Mouse (Mus musculus): ENCODE measurements around the gene Hsd3b4.
"Not testable (repeated sequence)": the region's sequence is repeated elsewhere in the genome, so short reads cannot be mapped to it uniquely, and the experiment has no call there.

Gene Hsd3b4

DNA sequence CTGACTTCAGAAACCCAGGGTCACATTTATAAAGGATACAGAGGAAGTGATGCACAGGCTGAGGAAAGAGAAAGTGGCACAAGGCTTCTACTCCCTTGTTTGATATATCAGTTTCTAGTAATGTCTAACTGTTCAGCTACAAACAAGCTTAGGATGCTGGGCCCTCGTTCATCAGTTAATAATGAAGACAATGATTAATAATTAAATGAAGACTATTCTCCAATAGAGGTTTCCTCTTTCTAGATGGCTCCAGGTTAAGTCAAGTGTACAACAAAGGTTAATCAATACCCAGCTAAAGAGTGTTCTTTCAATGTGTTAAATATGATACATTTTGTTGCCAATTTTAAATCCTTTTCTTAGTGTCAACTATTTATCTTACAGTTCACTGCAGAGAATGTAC is at the start of gene Hsd3b4:
Hsd3b4 (minus strand) TSS at position 101 of the 400 bp plus-strand sequence.
- DNase-seq: not testable (repeated sequence)

DNA sequence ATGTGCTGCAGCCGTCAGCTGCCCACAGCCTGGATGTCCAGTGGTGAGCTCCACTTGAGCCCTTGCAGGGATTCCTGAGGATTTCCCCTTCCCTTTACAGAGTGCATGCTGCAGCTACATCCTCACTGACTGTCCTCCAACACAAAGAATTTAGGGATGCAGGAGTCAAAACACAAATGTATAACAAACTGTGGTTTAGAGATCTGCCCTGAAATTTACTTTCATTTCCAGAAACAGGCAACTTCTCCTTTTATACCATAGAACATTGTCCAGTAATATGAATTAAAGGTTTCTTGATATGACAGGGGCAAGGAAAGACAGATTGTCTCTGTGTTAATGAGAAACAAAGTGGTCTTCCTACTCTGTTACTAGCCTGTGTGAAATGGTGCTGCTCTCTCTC is 40.5 kb upstream of the Hsd3b4 start:
- not testable (repeated sequence) for DNase-seq

DNA sequence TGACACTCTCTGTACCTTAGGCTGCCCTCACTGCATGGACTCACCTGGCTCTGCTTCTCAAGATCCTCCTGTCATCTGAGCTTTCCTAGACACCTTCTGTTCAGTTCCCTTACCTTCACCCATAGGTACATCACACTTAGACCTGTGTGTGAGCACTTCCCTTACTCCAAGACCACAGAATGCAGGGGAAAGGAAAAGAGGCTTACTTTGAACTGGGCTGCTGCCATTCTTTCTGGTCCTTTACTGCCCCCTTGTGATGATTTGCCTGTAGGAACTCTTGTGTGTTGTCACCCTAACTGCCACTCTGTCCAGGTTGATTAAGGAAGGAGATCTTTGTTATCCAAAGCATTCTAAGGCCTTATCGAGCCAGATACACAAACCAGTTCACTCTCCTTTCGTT is 39.9 kb upstream of the Hsd3b4 start:
- DNase-seq: not testable (repeated sequence)

DNA sequence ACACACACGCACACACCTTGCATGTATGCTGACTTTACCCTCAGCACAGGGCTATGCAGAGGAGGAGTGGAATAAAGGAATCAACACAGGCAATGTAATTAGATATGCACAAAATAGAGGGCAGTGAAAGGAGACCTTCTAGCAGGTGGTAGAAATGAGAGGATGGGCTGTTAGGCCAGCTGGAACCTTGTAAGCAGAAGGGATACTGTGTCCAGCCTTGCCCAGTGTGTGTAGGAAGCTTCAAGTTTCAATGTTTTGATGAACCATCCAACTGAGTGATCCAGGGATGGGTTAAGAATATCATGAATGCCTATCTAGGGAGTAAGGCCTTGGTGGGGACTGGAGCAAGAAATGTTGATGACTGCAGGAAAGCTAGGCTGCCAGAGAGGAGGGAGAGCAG is 38.2 kb upstream of the Hsd3b4 start:
- not testable (repeated sequence) for DNase-seq

DNA sequence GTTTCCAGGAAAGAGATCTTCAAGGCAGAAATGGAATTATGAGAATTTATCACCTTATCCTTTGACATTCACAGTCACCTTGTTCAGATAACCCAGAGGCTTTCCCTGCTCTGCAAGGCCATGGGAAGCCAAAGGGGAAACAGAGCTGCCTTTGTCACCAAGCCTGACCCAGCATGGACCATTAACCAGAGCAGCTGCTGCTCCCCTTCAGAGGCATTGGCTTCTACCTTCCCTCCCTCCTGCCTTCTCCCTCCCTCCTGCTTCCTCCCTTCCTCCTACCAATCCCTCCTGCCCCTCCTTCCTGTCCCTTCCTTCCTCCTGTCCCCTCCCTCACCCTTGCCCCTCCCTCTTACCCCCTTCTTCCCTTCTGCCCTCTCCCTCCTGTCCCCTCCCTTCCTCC is 37.3 kb upstream of the Hsd3b4 start:
- not testable (repeated sequence) for DNase-seq

DNA sequence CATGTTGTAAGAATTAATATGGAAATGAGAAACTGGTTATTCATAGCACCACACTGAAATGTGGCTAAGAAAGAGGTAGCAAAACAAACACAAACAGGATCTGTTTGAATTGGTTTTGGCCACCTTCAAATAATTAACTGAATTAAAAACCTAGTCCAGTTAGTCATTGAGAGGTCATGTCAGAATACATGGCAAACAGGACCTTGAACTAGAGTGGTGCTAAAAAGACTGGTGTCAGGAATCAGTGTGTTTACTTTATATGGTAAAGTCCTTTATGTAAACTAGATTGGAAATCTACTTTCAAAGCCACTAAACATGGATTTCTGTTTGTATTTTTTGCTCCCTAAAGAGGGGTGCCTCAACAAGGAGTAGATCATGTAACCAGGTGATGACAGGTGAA is 14.7 kb upstream of the Hsd3b4 start:
- DNase-seq: not testable (repeated sequence)

DNA sequence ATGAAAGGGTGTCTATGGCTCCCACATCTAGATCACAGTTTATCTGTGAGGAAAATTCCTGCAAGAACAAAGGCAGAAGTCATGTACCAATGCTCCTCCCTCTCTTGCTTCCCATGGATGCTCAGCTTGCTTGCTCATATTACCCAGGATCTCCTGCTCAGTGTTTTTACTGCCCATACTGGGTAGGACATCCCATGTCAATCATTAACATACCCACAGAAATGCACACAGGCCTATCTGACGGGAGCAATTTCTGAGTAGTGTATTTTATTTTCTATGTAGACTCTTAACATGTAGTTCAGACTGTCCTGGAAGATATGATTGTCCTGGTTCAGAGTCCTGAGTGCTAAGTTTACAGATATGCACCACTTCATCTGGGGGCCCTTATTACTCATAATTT is 14.2 kb upstream of the Hsd3b4 start:
- DNase-seq: not testable (repeated sequence)

DNA sequence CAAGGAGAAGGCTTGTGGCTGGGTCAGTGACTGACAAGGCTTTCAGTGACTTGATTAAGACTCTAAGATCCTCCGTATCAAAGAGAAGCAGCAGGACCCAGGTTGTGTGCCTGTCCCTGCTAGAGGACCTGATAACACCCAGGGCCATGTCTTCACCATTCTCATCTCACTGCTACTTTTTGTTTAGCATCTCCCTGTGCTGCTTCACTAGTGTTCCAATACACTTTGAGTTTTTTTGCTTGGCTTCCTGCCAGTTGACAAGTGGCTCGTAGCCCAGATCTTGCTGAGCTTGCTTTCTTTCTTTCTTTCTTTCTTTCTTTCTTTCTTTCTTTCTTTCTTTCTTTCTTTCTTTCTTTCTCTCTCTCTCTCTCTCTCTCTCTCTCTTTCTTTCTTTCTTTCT is 12.5 kb upstream of the Hsd3b4 start:
- DNase-seq: not testable (repeated sequence)

DNA sequence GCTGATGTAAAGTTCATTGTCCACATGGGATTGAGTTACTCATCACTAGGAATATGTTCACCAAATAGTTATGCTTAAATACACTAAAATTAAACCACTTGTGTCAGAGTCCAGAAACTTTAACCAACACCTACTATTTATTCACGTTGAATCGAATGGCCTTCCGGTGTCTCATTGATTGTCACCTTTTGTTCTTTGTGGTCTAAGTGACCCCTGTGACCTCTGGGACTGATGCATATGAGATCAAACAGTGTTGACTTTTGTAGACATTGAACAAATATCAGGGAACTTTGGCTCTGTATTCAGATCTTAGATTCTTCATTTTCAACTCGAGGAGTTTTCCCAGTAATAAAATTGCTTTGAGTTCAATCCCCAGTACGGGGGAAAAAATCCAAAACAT is 3.1 kb downstream of the Hsd3b4 start:
- DNase-seq: not testable (repeated sequence)

DNA sequence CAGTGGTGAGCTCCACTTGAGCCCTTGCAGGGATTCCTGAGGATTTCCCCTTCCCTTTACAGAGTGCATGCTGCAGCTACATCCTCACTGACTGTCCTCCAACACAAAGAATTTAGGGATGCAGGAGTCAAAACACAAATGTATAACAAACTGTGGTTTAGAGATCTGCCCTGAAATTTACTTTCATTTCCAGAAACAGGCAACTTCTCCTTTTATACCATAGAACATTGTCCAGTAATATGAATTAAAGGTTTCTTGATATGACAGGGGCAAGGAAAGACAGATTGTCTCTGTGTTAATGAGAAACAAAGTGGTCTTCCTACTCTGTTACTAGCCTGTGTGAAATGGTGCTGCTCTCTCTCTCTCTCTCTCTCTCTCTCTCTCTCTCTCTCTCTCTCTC is 12.9 kb downstream of the Hsd3b4 start:
- not testable (repeated sequence) for DNase-seq

DNA sequence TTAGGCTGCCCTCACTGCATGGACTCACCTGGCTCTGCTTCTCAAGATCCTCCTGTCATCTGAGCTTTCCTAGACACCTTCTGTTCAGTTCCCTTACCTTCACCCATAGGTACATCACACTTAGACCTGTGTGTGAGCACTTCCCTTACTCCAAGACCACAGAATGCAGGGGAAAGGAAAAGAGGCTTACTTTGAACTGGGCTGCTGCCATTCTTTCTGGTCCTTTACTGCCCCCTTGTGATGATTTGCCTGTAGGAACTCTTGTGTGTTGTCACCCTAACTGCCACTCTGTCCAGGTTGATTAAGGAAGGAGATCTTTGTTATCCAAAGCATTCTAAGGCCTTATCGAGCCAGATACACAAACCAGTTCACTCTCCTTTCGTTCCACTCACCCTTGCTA is 13.6 kb downstream of the Hsd3b4 start:
- not testable (repeated sequence) for DNase-seq

DNA sequence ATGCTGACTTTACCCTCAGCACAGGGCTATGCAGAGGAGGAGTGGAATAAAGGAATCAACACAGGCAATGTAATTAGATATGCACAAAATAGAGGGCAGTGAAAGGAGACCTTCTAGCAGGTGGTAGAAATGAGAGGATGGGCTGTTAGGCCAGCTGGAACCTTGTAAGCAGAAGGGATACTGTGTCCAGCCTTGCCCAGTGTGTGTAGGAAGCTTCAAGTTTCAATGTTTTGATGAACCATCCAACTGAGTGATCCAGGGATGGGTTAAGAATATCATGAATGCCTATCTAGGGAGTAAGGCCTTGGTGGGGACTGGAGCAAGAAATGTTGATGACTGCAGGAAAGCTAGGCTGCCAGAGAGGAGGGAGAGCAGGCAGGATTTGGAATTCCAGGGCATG is 15.3 kb downstream of the Hsd3b4 start:
- DNase-seq: not testable (repeated sequence)

DNA sequence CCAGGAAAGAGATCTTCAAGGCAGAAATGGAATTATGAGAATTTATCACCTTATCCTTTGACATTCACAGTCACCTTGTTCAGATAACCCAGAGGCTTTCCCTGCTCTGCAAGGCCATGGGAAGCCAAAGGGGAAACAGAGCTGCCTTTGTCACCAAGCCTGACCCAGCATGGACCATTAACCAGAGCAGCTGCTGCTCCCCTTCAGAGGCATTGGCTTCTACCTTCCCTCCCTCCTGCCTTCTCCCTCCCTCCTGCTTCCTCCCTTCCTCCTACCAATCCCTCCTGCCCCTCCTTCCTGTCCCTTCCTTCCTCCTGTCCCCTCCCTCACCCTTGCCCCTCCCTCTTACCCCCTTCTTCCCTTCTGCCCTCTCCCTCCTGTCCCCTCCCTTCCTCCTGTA is 16.1 kb downstream of the Hsd3b4 start:
- not testable (repeated sequence) for DNase-seq

DNA sequence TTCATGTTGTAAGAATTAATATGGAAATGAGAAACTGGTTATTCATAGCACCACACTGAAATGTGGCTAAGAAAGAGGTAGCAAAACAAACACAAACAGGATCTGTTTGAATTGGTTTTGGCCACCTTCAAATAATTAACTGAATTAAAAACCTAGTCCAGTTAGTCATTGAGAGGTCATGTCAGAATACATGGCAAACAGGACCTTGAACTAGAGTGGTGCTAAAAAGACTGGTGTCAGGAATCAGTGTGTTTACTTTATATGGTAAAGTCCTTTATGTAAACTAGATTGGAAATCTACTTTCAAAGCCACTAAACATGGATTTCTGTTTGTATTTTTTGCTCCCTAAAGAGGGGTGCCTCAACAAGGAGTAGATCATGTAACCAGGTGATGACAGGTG is 38.8 kb downstream of the Hsd3b4 start:
- not testable (repeated sequence) for DNase-seq

DNA sequence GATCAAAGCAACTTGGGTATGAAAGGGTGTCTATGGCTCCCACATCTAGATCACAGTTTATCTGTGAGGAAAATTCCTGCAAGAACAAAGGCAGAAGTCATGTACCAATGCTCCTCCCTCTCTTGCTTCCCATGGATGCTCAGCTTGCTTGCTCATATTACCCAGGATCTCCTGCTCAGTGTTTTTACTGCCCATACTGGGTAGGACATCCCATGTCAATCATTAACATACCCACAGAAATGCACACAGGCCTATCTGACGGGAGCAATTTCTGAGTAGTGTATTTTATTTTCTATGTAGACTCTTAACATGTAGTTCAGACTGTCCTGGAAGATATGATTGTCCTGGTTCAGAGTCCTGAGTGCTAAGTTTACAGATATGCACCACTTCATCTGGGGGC is 39.3 kb downstream of the Hsd3b4 start:
- not testable (repeated sequence) for DNase-seq

DNA sequence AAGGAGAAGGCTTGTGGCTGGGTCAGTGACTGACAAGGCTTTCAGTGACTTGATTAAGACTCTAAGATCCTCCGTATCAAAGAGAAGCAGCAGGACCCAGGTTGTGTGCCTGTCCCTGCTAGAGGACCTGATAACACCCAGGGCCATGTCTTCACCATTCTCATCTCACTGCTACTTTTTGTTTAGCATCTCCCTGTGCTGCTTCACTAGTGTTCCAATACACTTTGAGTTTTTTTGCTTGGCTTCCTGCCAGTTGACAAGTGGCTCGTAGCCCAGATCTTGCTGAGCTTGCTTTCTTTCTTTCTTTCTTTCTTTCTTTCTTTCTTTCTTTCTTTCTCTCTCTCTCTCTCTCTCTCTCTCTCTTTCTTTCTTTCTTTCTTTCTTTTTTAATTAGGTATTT is 41.0 kb downstream of the Hsd3b4 start:
- DNase-seq: not testable (repeated sequence)

DNA sequence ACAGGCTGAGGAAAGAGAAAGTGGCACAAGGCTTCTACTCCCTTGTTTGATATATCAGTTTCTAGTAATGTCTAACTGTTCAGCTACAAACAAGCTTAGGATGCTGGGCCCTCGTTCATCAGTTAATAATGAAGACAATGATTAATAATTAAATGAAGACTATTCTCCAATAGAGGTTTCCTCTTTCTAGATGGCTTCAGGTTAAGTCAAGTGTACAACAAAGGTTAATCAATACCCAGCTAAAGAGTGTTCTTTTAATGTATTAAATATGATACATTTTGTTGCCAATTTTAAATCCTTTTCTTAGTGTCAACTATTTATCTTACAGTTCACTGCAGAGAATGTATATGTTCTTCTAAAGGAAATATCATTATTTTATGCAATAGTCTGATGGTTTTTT is 53.3 kb downstream of the Hsd3b4 start, which contains the start of gene Gm4450:
Gm4450 (minus strand) TSS at position 101 of the 400 bp plus-strand sequence.
- not testable (repeated sequence) for DNase-seq

DNA sequence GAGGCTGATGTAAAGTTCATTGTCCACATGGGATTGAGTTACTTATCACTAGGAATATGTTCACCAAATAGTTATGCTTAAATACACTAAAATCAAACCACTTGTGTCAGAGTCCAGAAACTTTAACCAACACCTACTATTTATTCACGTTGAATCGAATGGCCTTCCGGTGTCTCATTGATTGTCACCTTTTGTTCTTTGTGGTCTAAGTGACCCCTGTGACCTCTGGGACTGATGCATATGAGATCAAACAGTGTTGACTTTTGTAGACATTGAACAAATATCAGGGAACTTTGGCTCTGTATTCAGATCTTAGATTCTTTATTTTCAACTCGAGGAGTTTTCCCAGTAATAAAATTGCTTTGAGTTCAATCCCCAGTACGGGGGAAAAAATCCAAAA is 56.5 kb downstream of the Hsd3b4 start:
- DNase-seq: not testable (repeated sequence)

All from cerebellum, adult 9-10 months (tissue).